Mouse (Mus musculus): ENCODE measurements around the gene Tomm40l. TPM values are rescaled to one million over a fixed set of nuclear protein-coding genes. Genes with fewer than 3 reads are reported as not detected.

The Tomm40l gene
- polyA plus RNA-seq (2012; ENCODE audit: insufficient read depth, insufficient read length, missing spikeins), result 59.3 and 65.5 TPM in 2 replicates

GRCm38 (mm10) chr1:171222238-171223155 is at the start of gene Tomm40l:
TSS of gene Tomm40l (minus strand) at chr1:171222514.
- peak within 1 kb of the TSS; percentile 76 for H3K4me3 ChIP-seq (ENCODE audit: insufficient read depth, low read depth, low read length)
- H3K27ac ChIP-seq (replicated peaks; ENCODE audit: low read depth, low read length), result peak within 1 kb of the TSS; percentile 82
- no peaks in the 10 kb centered on the region for H3K4me1 ChIP-seq (ENCODE audit: control insufficient read depth, insufficient read depth, insufficient read length, low read length)

- H3K4me3 ChIP-seq (ENCODE audit: insufficient read depth, low read depth, low read length), result peak overlapping the region; percentile 17; the same call in 1 of the 2 replicates
- H3K4me1 ChIP-seq (ENCODE audit: control insufficient read depth, insufficient read depth, insufficient read length, low read length), result peaks cover 10% of the 10 kb centered on the region; the same call in 1 of the 2 replicates
- peak overlapping the region; percentile 39; the same call in 1 of the 2 replicates for H3K27ac ChIP-seq (replicated peaks; ENCODE audit: low read depth, low read length)
Measured at GRCm38 (mm10) chr1:171272086-171272485, 49.8 kb upstream of the Tomm40l start.

- Histone ChIP-seq H3K4me3 (ENCODE audit: insufficient read depth, low read depth, low read length) (peak overlapping the region; percentile 17; the same call in 1 of the 2 replicates), H3K27ac (replicated peaks; ENCODE audit: low read depth, low read length) (peak overlapping the region; percentile 39; the same call in 1 of the 2 replicates)
Measured at GRCm38 (mm10) chr1:171271622-171272021, 49.3 kb upstream of the Tomm40l start.

GRCm38 (mm10) chr1:171271196-171271595 is 48.9 kb upstream of the Tomm40l start:
- H3K4me1 ChIP-seq (ENCODE audit: control insufficient read depth, insufficient read depth, insufficient read length, low read length), result peaks cover 10% of the 10 kb centered on the region; the same call in 1 of the 2 replicates
- H3K27ac ChIP-seq (replicated peaks; ENCODE audit: low read depth, low read length), result no peak overlapping the region
- peak overlapping the region; percentile 76 for H3K4me3 ChIP-seq (ENCODE audit: insufficient read depth, low read depth, low read length)

More at GRCm38 (mm10) chr1:171271622-171272021, 49.3 kb upstream of the Tomm40l start:
- H3K4me1 ChIP-seq (ENCODE audit: control insufficient read depth, insufficient read depth, insufficient read length, low read length), result peaks cover 10% of the 10 kb centered on the region; the same call in 1 of the 2 replicates

GRCm38 (mm10) chr1:171270573-171270900 is 48.2 kb upstream of the Tomm40l start:
- Histone ChIP-seq H3K27ac (replicated peaks; ENCODE audit: low read depth, low read length) (peak overlapping the region; percentile 28; the same call in 1 of the 2 replicates), H3K4me3 (ENCODE audit: insufficient read depth, low read depth, low read length) (peak overlapping the region; percentile 76), H3K4me1 (ENCODE audit: control insufficient read depth, insufficient read depth, insufficient read length, low read length) (peaks cover 10% of the 10 kb centered on the region; the same call in 1 of the 2 replicates)

GRCm38 (mm10) chr1:171269848-171270572 is 47.7 kb upstream of the Tomm40l start, which contains the start of gene B4galt3:
TSS of gene B4galt3 (plus strand) at chr1:171270328.
- Histone ChIP-seq H3K4me1 (ENCODE audit: control insufficient read depth, insufficient read depth, insufficient read length, low read length) (peaks cover 10% of the 10 kb centered on the region; the same call in 1 of the 2 replicates), H3K27ac (replicated peaks; ENCODE audit: low read depth, low read length) (peak within 1 kb of the TSS; percentile 69), H3K4me3 (ENCODE audit: insufficient read depth, low read depth, low read length) (peak within 1 kb of the TSS; percentile 76)

GRCm38 (mm10) chr1:171268341-171268740 is 46.0 kb upstream of the Tomm40l start:
- Histone ChIP-seq H3K27ac (replicated peaks; ENCODE audit: low read depth, low read length) (no peak overlapping the region), H3K4me3 (ENCODE audit: insufficient read depth, low read depth, low read length) (no peak overlapping the region)

GRCm38 (mm10) chr1:171265971-171266744 is 43.8 kb upstream of the Tomm40l start:
- peaks cover 7% of the 10 kb centered on the region; the same call in 1 of the 2 replicates for H3K4me1 ChIP-seq (ENCODE audit: control insufficient read depth, insufficient read depth, insufficient read length, low read length)
- no peak overlapping the region for H3K27ac ChIP-seq (replicated peaks; ENCODE audit: low read depth, low read length)
- no peak overlapping the region for H3K4me3 ChIP-seq (ENCODE audit: insufficient read depth, low read depth, low read length)

More at GRCm38 (mm10) chr1:171268341-171268740, 46.0 kb upstream of the Tomm40l start:
- H3K4me1 ChIP-seq (ENCODE audit: control insufficient read depth, insufficient read depth, insufficient read length, low read length), result peaks cover 10% of the 10 kb centered on the region; the same call in 1 of the 2 replicates

GRCm38 (mm10) chr1:171263666-171264461 is 41.5 kb upstream of the Tomm40l start:
- Histone ChIP-seq H3K4me1 (ENCODE audit: control insufficient read depth, insufficient read depth, insufficient read length, low read length) (peaks cover 4% of the 10 kb centered on the region; the same call in 1 of the 2 replicates), H3K27ac (replicated peaks; ENCODE audit: low read depth, low read length) (peak overlapping the region; percentile 67), H3K4me3 (ENCODE audit: insufficient read depth, low read depth, low read length) (no peak overlapping the region)

GRCm38 (mm10) chr1:171263185-171263611 is 40.9 kb upstream of the Tomm40l start:
- Histone ChIP-seq H3K27ac (replicated peaks; ENCODE audit: low read depth, low read length) (peak overlapping the region; percentile 69), H3K4me3 (ENCODE audit: insufficient read depth, low read depth, low read length) (no peak overlapping the region)

GRCm38 (mm10) chr1:171262594-171263130 is 40.3 kb upstream of the Tomm40l start:
- Histone ChIP-seq H3K27ac (replicated peaks; ENCODE audit: low read depth, low read length) (peak overlapping the region; percentile 69), H3K4me3 (ENCODE audit: insufficient read depth, low read depth, low read length) (peak overlapping the region; percentile 17; the same call in 1 of the 2 replicates), H3K4me1 (ENCODE audit: control insufficient read depth, insufficient read depth, insufficient read length, low read length) (peaks cover 4% of the 10 kb centered on the region; the same call in 1 of the 2 replicates)

More at GRCm38 (mm10) chr1:171263185-171263611, 40.9 kb upstream of the Tomm40l start:
- H3K4me1 ChIP-seq (ENCODE audit: control insufficient read depth, insufficient read depth, insufficient read length, low read length), result peaks cover 4% of the 10 kb centered on the region; the same call in 1 of the 2 replicates

- Histone ChIP-seq H3K4me3 (ENCODE audit: insufficient read depth, low read depth, low read length) (no peak overlapping the region), H3K27ac (replicated peaks; ENCODE audit: low read depth, low read length) (no peak overlapping the region), H3K4me1 (ENCODE audit: control insufficient read depth, insufficient read depth, insufficient read length, low read length) (peaks cover 4% of the 10 kb centered on the region; the same call in 1 of the 2 replicates)
Measured at GRCm38 (mm10) chr1:171260316-171260715, 38.0 kb upstream of the Tomm40l start.

- H3K4me1 ChIP-seq (ENCODE audit: control insufficient read depth, insufficient read depth, insufficient read length, low read length), result peaks cover 4% of the 10 kb centered on the region; the same call in 1 of the 2 replicates
- H3K27ac ChIP-seq (replicated peaks; ENCODE audit: low read depth, low read length), result no peak overlapping the region
- no peak overlapping the region for H3K4me3 ChIP-seq (ENCODE audit: insufficient read depth, low read depth, low read length)
Measured at GRCm38 (mm10) chr1:171258921-171259320, 36.6 kb upstream of the Tomm40l start.
